Mouse (Mus musculus) gastrocnemius, adult 8-10 months (tissue): ENCODE results near the gene Zfp704. TPM values are rescaled to one million over a fixed set of nuclear protein-coding genes. Genes with fewer than 3 reads are reported as not detected.
"Not testable (repeated sequence)": the region's sequence is repeated elsewhere in the genome, so short reads cannot be mapped to it uniquely, and the experiment has no call there.

ENCODE experiments used
- DNase-seq, 2 experiments: peaks; one replicate each; pipeline ENCODE4 v3.0.0; 2022; ENCODE audit warnings: low spot score in 2 of 2
- total RNA-seq, 4 experiments: library from RNA; stranded (reverse); gene quantifications; 2 replicates each; pipeline ENCODE4 v1.2.4; 2022

Zfp704 gene
- total RNA-seq, 4 experiments from 2014 or later, result 3.5 to 5.2 (median 4.8) TPM

GRCm38 (mm10) chr3:9598061-9598460, 11.8 kb downstream of the Zfp704 start:
- DNase-seq, result no peak

DNA sequence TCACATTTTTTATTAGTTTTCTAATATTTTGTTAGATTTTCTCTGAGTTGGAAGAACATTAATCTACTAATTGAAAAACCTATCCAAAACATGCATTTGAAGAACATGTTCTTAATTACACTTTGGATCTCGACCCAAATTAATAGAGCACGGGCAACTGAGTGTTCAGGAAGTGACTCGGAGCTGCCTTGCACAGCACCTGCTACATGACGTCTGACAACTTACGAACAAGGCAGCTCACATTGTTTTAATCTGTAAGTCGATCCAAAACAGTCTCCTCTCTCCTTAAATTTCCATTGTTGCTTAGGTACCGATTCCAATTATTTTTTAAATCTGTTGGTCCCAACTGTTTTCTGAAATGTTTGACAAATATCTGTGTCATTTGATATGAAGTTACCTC, 15.4 kb downstream of the Zfp704 start:
- DNase-seq, result no peak

DNA sequence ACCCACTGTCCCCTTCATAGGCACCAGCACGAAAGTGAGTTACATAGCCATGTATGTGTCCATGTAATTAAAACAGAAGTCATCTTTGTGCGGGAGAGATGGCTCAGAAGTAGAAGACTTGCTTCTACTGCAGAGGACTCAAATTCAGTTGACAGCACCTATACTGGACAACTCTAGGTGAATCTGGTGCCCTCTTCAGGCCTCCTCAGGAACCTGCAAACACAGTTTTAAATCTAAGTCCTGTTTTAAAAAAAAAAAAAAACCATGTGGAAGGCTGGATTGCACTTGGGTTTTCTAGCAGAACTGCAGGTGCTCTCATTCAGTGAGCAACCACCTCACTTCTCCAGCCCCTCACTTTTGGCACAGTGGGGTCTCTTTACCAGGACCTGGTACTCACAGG, 16.1 kb downstream of the Zfp704 start:
- no peak for DNase-seq

- DNase-seq, result no peak
These were observed 18.3 kb downstream of the Zfp704 start for GRCm38 (mm10) chr3:9591416-9592110.

GRCm38 (mm10) chr3:9588635-9589034, 21.2 kb downstream of the Zfp704 start:
- DNase-seq, result no peak

DNA sequence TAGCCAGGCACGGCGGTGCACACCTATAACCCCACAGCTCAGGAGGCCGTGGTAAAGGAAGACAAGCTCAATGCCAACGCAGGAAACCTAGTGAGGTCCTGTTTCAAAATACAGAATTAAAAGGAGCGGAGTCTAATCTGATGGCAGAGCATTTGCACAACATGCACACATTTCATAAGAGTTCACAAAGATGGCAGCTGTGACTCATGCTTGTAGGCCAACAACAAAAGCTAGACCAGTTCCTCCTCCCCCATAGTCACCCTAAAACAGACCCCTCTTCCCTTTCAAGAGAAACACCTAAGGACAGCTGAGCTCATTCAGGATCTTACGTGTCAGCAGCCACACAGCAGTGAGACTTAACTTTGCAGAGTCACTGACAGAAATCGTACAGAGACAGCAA, 22.6 kb downstream of the Zfp704 start:
- DNase-seq, result no peak

DNA sequence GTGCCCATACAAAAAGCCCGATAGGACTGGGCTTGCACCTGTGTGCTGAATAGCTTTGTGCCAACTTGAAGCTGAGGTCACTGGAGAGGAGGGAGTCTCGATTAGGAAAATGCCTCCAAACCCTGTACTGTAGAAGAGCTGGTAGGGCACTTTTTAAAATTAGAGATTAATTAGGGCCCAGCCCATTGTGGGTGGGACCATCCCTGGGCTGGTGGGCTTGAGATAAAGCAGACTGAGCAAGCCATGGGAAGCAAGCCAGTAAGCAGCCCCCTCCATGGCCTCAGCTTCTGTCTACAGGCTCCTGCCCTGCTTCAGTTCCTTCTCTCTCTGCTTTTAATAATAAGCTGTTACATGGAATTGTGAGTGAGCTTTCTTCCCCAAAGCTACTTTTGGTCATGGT, 26.4 kb downstream of the Zfp704 start:
- no peak for DNase-seq

DNA sequence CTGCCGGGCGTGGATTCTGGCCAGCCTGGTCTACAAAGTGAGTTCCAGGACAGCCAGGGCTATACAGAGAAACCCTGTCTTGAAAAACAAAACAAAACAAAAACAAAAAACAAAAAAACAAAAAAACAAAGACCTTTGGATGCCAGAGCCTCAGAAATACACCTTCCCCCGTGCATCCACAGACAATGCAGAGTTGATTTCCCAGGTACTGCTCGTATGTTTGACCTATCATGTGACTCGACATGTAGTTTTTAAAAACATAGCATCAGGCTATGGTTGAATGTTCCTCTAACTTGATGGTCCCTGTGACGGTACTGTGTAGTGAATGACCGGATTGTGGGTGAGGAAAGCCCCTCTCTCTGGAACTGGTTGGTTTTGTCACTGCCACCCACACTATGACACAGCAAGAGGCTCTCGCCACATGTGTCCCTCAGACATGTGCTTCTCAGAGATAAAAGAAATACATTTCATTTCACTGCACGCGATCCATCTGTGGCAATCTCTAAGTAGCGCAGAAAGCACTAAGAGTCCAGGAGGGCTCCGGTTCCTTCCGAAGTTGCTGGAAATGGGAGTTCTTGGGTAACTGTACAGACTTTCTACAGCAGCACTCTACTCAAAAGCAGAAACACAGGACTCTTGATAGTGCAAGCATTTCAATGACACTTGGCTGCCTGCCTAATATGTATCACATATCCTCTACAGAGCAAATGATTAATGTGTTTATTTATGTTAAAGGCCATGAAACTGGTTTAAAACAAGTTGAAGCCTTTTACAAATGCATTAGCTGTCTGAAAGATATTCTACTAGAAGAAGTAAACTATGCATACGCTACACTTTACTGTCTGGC, 28.7 kb downstream of the Zfp704 start:
- DNase-seq, result no peak

GRCm38 (mm10) chr3:9580102-9580501, 29.8 kb downstream of the Zfp704 start:
- DNase-seq, result no peak

GRCm38 (mm10) chr3:9579028-9579643, 30.7 kb downstream of the Zfp704 start:
- no peak for DNase-seq

- DNase-seq, result no peak
These were observed 33.0 kb downstream of the Zfp704 start for GRCm38 (mm10) chr3:9576872-9577271.

- no peak for DNase-seq
These were observed 35.6 kb downstream of the Zfp704 start for GRCm38 (mm10) chr3:9574305-9574704.

GRCm38 (mm10) chr3:9573581-9573980, 36.3 kb downstream of the Zfp704 start:
- peak; percentile 7 to 15 for DNase-seq

- no peak for DNase-seq
These were observed 37.6 kb downstream of the Zfp704 start for GRCm38 (mm10) chr3:9572261-9572660.

GRCm38 (mm10) chr3:9570782-9571181, 39.1 kb downstream of the Zfp704 start:
- DNase-seq, result no peak

- not testable (repeated sequence) for DNase-seq
These were observed 40.2 kb downstream of the Zfp704 start for GRCm38 (mm10) chr3:9569706-9570105.

DNA sequence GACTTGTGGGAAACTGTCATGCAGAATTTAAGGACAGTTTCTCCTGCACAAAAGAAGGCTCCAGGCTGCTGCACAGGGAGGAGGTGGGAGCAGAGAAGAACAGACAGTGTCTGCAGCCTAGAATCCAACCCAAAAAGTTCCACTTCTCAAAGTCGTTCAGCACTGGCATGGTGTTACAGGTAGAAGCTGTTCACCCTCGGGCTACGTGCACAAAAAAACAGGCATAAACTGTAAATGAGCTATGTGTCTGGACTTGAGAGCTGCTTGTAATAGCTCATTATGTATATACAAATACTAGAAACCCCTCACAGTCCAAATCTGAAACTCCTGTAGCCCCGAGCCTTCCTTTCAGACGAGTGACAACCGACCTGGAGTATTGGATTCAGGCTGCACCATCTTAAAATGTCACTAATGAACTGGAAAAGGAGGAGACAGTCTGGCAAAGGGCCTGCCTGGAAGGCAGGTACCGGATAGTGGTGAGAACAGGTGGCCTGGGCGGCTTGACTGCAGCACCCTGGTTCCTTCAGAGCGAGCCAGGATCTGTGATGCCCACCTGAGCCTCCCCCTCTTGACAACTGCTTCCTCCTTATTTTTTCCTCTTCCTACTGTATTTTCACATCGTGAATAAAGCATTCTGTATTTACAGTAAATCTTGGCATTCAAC, 41.2 kb downstream of the Zfp704 start:
- DNase-seq, result no peak

- no peak for DNase-seq
These were observed 41.9 kb downstream of the Zfp704 start for GRCm38 (mm10) chr3:9567948-9568347.

DNA sequence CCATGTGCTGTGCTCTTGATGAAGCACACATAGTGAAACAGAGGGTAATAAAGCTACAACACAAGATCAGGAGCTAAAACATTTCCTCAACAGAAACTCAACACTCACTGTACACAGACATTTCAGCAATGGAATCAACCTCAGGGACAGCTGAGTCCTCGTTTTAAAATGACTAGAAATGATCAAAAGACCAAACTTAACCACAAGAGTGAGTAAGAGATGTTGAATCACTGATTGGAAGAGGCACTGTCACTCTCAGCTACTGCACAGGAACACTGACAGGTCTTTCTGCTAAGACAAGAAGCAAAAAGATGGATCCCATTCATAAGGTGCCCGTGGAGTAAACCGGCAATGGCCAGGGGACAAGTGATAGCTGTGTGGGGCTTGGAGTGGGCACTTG, 43.1 kb downstream of the Zfp704 start:
- no peak for DNase-seq

DNA sequence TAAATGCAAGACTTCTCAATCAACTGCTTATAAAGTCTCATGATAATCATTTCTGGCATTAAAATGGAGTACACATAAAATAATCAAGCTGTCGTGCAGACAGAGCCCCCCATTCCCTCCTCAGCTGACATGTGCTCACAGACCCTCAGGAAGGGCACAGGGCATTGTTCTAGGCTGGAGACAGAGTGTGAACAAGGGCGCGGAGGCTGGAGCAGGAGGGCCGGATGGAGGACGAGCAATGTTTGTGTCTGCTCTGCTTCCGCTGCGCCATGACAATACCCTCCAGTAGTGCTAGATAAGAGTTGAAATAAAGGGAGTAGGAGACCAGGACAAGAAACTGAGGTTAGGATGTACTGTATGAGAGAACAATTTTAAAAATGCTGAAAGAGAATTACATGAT, 46.3 kb downstream of the Zfp704 start:
- no peak for DNase-seq

- no peak for DNase-seq
These were observed 47.1 kb downstream of the Zfp704 start for GRCm38 (mm10) chr3:9562649-9563328.
